Mouse (Mus musculus): ENCODE measurements around the gene Fndc1. TPM values are rescaled to one million over a fixed set of nuclear protein-coding genes. Genes with fewer than 3 reads are reported as not detected.

Gene Fndc1
- total RNA-seq, 2 experiments from 2014 or later: not detected

- ATAC-seq (replicated peaks; ENCODE audit: low FRiP score, low TSS enrichment, poor library complexity, severe bottlenecking): no peak
These were observed 104.1 kb downstream of the Fndc1 start for GRCm38 (mm10) chr17:7722991-7723390.

- ATAC-seq (replicated peaks; ENCODE audit: low FRiP score, low TSS enrichment, poor library complexity, severe bottlenecking): no peak
These were observed 108.2 kb downstream of the Fndc1 start for GRCm38 (mm10) chr17:7718886-7719285.

GRCm38 (mm10) chr17:7717945-7718344 lies 109.2 kb downstream of the Fndc1 start:
- ATAC-seq (replicated peaks; ENCODE audit: low FRiP score, low TSS enrichment, poor library complexity, severe bottlenecking): no peak

GRCm38 (mm10) chr17:7713020-7713419 lies 114.1 kb downstream of the Fndc1 start:
- no peak for ATAC-seq (replicated peaks; ENCODE audit: low FRiP score, low TSS enrichment, poor library complexity, severe bottlenecking)

GRCm38 (mm10) chr17:7707073-7707472 lies 120.0 kb downstream of the Fndc1 start:
- no peak for ATAC-seq (replicated peaks; ENCODE audit: low FRiP score, low TSS enrichment, poor library complexity, severe bottlenecking)

GRCm38 (mm10) chr17:7690271-7690670 lies 136.8 kb downstream of the Fndc1 start:
- ATAC-seq (replicated peaks; ENCODE audit: low FRiP score, low TSS enrichment, poor library complexity, severe bottlenecking): no peak

Other genes starting within 250 kb of the Fndc1 start
- gene Tagap, start 98.7 kb upstream of the Fndc1 start, total RNA-seq (2014; fragmentation: Nextera tagmentation): 6.7 TPM in 1 of 2 replicates, not detected in the other
- gene Tagap, start 98.7 kb upstream of the Fndc1 start, total RNA-seq (2017): 1.8 and 4.0 TPM in 2 replicates
- gene Rsph3a, start 118.3 kb upstream of the Fndc1 start, total RNA-seq (2014; fragmentation: Nextera tagmentation): 43.0 and 50.2 TPM in 2 replicates
- 59.1 and 67.3 TPM in 2 replicates for gene Rsph3a, start 118.3 kb upstream of the Fndc1 start, total RNA-seq (2017)

Measured in megakaryocyte-erythroid progenitor cell, adult 5-6 weeks (primary cell).